Mouse (Mus musculus): ENCODE measurements around the gene Pou2af1.

Gene Pou2af1

GRCm38 (mm10) chr9:51213023-51213728 lies at the start of gene Pou2af1:
Gene Pou2af1, plus strand, starts transcription at chr9:51213708.
- peak; percentile 72 for DNase-seq

- no peak for DNase-seq
Measured at GRCm38 (mm10) chr9:51163989-51164388, 49.5 kb upstream of the Pou2af1 start.

- no peak for DNase-seq
Measured at GRCm38 (mm10) chr9:51165312-51166180, 48.0 kb upstream of the Pou2af1 start, which contains the start of gene Gm32742. Gene Gm32742, minus strand, starts transcription at chr9:51165517.

GRCm38 (mm10) chr9:51167954-51168353 lies 45.6 kb upstream of the Pou2af1 start:
- DNase-seq, result peak; percentile 49

- no peak for DNase-seq
Measured at GRCm38 (mm10) chr9:51168698-51169097, 44.8 kb upstream of the Pou2af1 start.

GRCm38 (mm10) chr9:51169133-51169532 lies 44.4 kb upstream of the Pou2af1 start:
- no peak for DNase-seq

GRCm38 (mm10) chr9:51170298-51170697 lies 43.2 kb upstream of the Pou2af1 start:
- no peak for DNase-seq

- no peak for DNase-seq
Measured at GRCm38 (mm10) chr9:51174890-51175464, 38.5 kb upstream of the Pou2af1 start.

GRCm38 (mm10) chr9:51175722-51176121 lies 37.8 kb upstream of the Pou2af1 start:
- no peak for DNase-seq

- DNase-seq, result peak; percentile 68
Measured at GRCm38 (mm10) chr9:51178297-51178696, 35.2 kb upstream of the Pou2af1 start.

GRCm38 (mm10) chr9:51180621-51181020 lies 32.9 kb upstream of the Pou2af1 start:
- no peak for DNase-seq

GRCm38 (mm10) chr9:51182716-51183710 lies 30.5 kb upstream of the Pou2af1 start:
- no peak for DNase-seq

- DNase-seq, result peak; percentile 32
Measured at GRCm38 (mm10) chr9:51185386-51185785, 28.1 kb upstream of the Pou2af1 start.

- no peak for DNase-seq
Measured at GRCm38 (mm10) chr9:51185871-51186270, 27.6 kb upstream of the Pou2af1 start.

GRCm38 (mm10) chr9:51190655-51191054 lies 22.9 kb upstream of the Pou2af1 start:
- no peak for DNase-seq

- DNase-seq, result no peak
Measured at GRCm38 (mm10) chr9:51194790-51195189, 18.7 kb upstream of the Pou2af1 start.

GRCm38 (mm10) chr9:51208974-51209332 lies 4.6 kb upstream of the Pou2af1 start:
- no peak for DNase-seq

GRCm38 (mm10) chr9:51211191-51211590 lies 2.3 kb upstream of the Pou2af1 start:
- no peak for DNase-seq

GRCm38 (mm10) chr9:51213729-51214237 lies 275 bp downstream of the Pou2af1 start:
- no peak for DNase-seq

- DNase-seq, result no peak
Measured at GRCm38 (mm10) chr9:51215311-51215710, 1.8 kb downstream of the Pou2af1 start.

GRCm38 (mm10) chr9:51215949-51216348 lies 2.4 kb downstream of the Pou2af1 start:
- no peak for DNase-seq

- no peak for DNase-seq
Measured at GRCm38 (mm10) chr9:51225636-51226166, 12.2 kb downstream of the Pou2af1 start.
